Mouse (Mus musculus): ENCODE measurements around the gene Cacul1. TPM values are rescaled to one million over a fixed set of nuclear protein-coding genes. Genes with fewer than 3 reads are reported as not detected.

The Cacul1 gene
- polyA plus RNA-seq, 1 experiment from 2014 or later, result 23.6 TPM

- DNase-seq (ENCODE audit: low spot score), result no peak
- WGBS, result 53% methylated on average over 1 of the region's 1 CpGs
These were observed 102.0 kb downstream of the Cacul1 start for GRCm38 (mm10) chr19:60478859-60479258.

DNA sequence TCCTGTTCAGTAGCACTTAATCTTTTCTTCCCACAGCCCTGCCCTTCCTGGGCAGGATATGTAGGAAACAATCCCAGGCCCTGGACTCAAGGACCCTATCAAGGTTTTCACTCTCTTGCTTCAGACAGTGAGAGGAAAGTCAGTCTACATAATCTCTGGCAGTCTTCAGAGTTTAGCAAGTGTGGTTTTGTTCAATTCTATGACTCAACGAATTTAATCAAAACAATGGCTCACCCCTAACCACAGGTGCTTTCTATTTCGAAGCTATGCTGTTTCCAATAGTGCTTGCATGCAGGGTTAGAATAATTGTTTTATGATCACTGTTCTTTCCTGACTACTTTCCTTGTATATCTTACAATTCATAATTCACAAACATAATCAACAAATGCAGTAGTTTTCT is 103.0 kb downstream of the Cacul1 start:
- H3K27ac ChIP-seq (replicated peaks; ENCODE audit: low read depth, low read length), result no peak overlapping the region

More at GRCm38 (mm10) chr19:60478859-60479258, 102.0 kb downstream of the Cacul1 start:
- no peaks in the 10 kb centered on the region for H3K4me1 ChIP-seq (ENCODE audit: control insufficient read depth, insufficient read depth, low read length)
- no peaks in the 10 kb centered on the region for H3K27me3 ChIP-seq (replicated peaks; ENCODE audit: control insufficient read depth, insufficient read depth, low read length)
- H3K4me3 ChIP-seq (ENCODE audit: low read depth, low read length), result no peak overlapping the region
- H3K9ac ChIP-seq (ENCODE audit: low read depth, low read length), result no peak overlapping the region
- H3K36me3 ChIP-seq (ENCODE audit: control insufficient read depth, insufficient read depth, low read length), result no peaks in the 10 kb centered on the region
- H3K9me3 ChIP-seq (ENCODE audit: control insufficient read depth, low read length), result no peaks in the 10 kb centered on the region
- H3K4me2 ChIP-seq (ENCODE audit: low read depth, low read length), result no peak overlapping the region
- H3K27ac ChIP-seq (replicated peaks; ENCODE audit: low read depth, low read length), result no peak overlapping the region
- no peak for ATAC-seq (ENCODE audit: low read depth)

More for the DNA sequence above, 103.0 kb downstream of the Cacul1 start:
- no peaks in the 10 kb centered on the region for H3K9me3 ChIP-seq (ENCODE audit: control insufficient read depth, low read length)
- no peak overlapping the region for H3K4me2 ChIP-seq (ENCODE audit: low read depth, low read length)
- no peak for ATAC-seq (ENCODE audit: low read depth)
- no peaks in the 10 kb centered on the region for H3K36me3 ChIP-seq (ENCODE audit: control insufficient read depth, insufficient read depth, low read length)
- no peak for DNase-seq (ENCODE audit: low spot score)
- H3K27me3 ChIP-seq (replicated peaks; ENCODE audit: control insufficient read depth, insufficient read depth, low read length), result no peaks in the 10 kb centered on the region
- H3K9ac ChIP-seq (ENCODE audit: low read depth, low read length), result no peak overlapping the region
- no peaks in the 10 kb centered on the region for H3K4me1 ChIP-seq (ENCODE audit: control insufficient read depth, insufficient read depth, low read length)
- WGBS, result 44% methylated on average over 2 of the region's 2 CpGs
- H3K4me3 ChIP-seq (ENCODE audit: low read depth, low read length), result no peak overlapping the region

Small RNA genes within 50 kb of the gene (microRNA-seq; reads per million reads assigned to microRNA genes)
- gene Gm25238 (ENCODE audit: borderline number of aligned reads), result not detected

Other genes starting within 250 kb of the Cacul1 start
- not detected in 2 replicates for gene Prlhr, start 112.7 kb downstream of the Cacul1 start, polyA plus RNA-seq (2014; fragmentation: Nextera tagmentation; extraction: Ambion mirVana)
- gene Nanos1, start 175.0 kb upstream of the Cacul1 start, polyA plus RNA-seq (2014; fragmentation: Nextera tagmentation; extraction: Ambion mirVana), result 2.1 and 2.4 TPM in 2 replicates
- gene Eif3a, start 209.6 kb upstream of the Cacul1 start, polyA plus RNA-seq (2014; fragmentation: Nextera tagmentation; extraction: Ambion mirVana), result 165 and 168 TPM in 2 replicates
- 40.8 and 46.8 TPM in 2 replicates for gene Fam45a, start 230.6 kb upstream of the Cacul1 start, polyA plus RNA-seq (2014; fragmentation: Nextera tagmentation; extraction: Ambion mirVana)

All from embryonic facial prominence, embryonic 14.5 days (tissue).